Mouse (Mus musculus) forebrain, postnatal 0 days (tissue): ENCODE measurements at regions not wholly inside any gene's neighbourhood (a gene's known extent, or its start where the extent isn't known, plus 50 kb on each side); places are given as distances from the start of the nearest gene placed in this dataset.
A peak's percentile ranks its signal among the peaks of the same experiment; 100 is the strongest.

Source experiments
- ATAC-seq: fragments of 200-750 bp; cut with Nextera tagmentation; 2 replicates; pipeline ENCODE4 v1.8.0; 2017; ENCODE audit warnings: mild to moderate bottlenecking, moderate library complexity
- DNase-seq: peaks from one replicate; pipeline ENCODE4 v3.0.0-alpha.2; 2015
- H3K27ac ChIP-seq: fragments of 300-500 bp; sonication (generic); 2 replicates; pipeline ENCODE4 v1.5.1; 2014; ENCODE audit warnings: low read depth, mild to moderate bottlenecking, antibody characterized with exemption, low read length, moderate library complexity, mixed read lengths
- H3K27me3 ChIP-seq: fragments of 300-500 bp; sonication (generic); 2 replicates; pipeline ENCODE4 v1.6.1; 2014; ENCODE audit warnings: mild to moderate bottlenecking, low read length, mixed read lengths; ENCODE audit not compliant: insufficient read depth
- H3K36me3 ChIP-seq: fragments of 300-500 bp; sonication (generic); 2 replicates; pipeline ENCODE4 v1.6.1; 2014; ENCODE audit warnings: mild to moderate bottlenecking, moderate library complexity; ENCODE audit not compliant: insufficient read depth
- H3K4me1 ChIP-seq: fragments of 300-500 bp; sonication (generic); 2 replicates; pipeline ENCODE4 v1.6.1; 2014; ENCODE audit warnings: antibody characterized with exemption; ENCODE audit not compliant: insufficient read depth
- H3K4me2 ChIP-seq: fragments of 300-500 bp; sonication (generic); 2 replicates; pipeline ENCODE4 v1.6.1; 2014; ENCODE audit warnings: low read depth, mild to moderate bottlenecking, moderate library complexity
- H3K4me3 ChIP-seq: fragments of 300-500 bp; sonication (generic); 2 replicates; pipeline ENCODE4 v1.5.1; 2014; ENCODE audit warnings: low read depth, low read length, mixed read lengths
- H3K9ac ChIP-seq: fragments of 300-500 bp; sonication (generic); 2 replicates; pipeline ENCODE4 v1.6.1; 2014; ENCODE audit warnings: mild to moderate bottlenecking
- H3K9me3 ChIP-seq: fragments of 300-500 bp; sonication (generic); 2 replicates; pipeline ENCODE4 v1.6.1; 2016; ENCODE audit warnings: low read length
- CTCF ChIP-seq: sonication (generic); IDR thresholded peaks from 2 replicates; pipeline ENCODE4 v1.5.1; 2016; ENCODE audit warnings: antibody characterized with exemption, control low read depth, low read depth
- WGBS: fragments of 180-500 bp; shearing (Covaris S2); extraction: QIAGEN DNeasy Blood & Tissue Kit; methylation state at CpG from one replicate; pipeline ENCODE4 v1.1.7; 2014; 5-methylcytosine and 5-hydroxymethylcytosine counted together

GRCm38 (mm10) chr12:77997916-77998315 lies 196.1 kb upstream of the Gm6657 start:
- Histone ChIP-seq H3K9me3 (no peaks in the 10 kb centered on the region), H3K4me2 (no peak overlapping the region), H3K4me1 (0 out of 2 replicates have a peak, but pooled peaks cover 3% of the 10 kb centered on the region), H3K36me3 (no peaks in the 10 kb centered on the region), H3K27ac (no peak overlapping the region), H3K9ac (no peak overlapping the region), H3K4me3 (no peak overlapping the region), H3K27me3 (no peaks in the 10 kb centered on the region)
- DNase-seq (peak; percentile 13), ATAC-seq (no peak)
- no peak for TF ChIP-seq CTCF
- WGBS = 80% methylated on average over 1 of the region's 1 CpGs

GRCm38 (mm10) chr12:78000401-78000800 lies 193.6 kb upstream of the Gm6657 start:
- Histone ChIP-seq H3K4me2 (no peak overlapping the region), H3K9ac (no peak overlapping the region), H3K4me3 (no peak overlapping the region), H3K27me3 (no peaks in the 10 kb centered on the region), H3K4me1 (0 out of 2 replicates have a peak, but pooled peaks cover 3% of the 10 kb centered on the region), H3K27ac (no peak overlapping the region), H3K36me3 (no peaks in the 10 kb centered on the region), H3K9me3 (no peaks in the 10 kb centered on the region)
- DNase-seq = no peak
- no peak for TF ChIP-seq CTCF
- ATAC-seq = no peak
- 83% methylated on average over 3 of the region's 3 CpGs for WGBS

- H3K4me1 ChIP-seq = 0 out of 2 replicates have a peak, but pooled peaks cover 3% of the 10 kb centered on the region
Measured at GRCm38 (mm10) chr12:78001846-78002245, 192.2 kb upstream of the Gm6657 start.

GRCm38 (mm10) chr12:78033766-78034165 lies 160.3 kb upstream of the Gm6657 start:
- H3K9ac ChIP-seq = no peak overlapping the region
- no peaks in the 10 kb centered on the region for H3K36me3 ChIP-seq
- ATAC-seq = no peak
- no peaks in the 10 kb centered on the region for H3K27me3 ChIP-seq
- DNase-seq = no peak
- no peak overlapping the region for H3K27ac ChIP-seq
- no peaks in the 10 kb centered on the region for H3K4me1 ChIP-seq
- no peak overlapping the region for H3K4me3 ChIP-seq
- no peaks in the 10 kb centered on the region for H3K9me3 ChIP-seq
- no peak overlapping the region for H3K4me2 ChIP-seq
- TF ChIP-seq CTCF = no peak

More at GRCm38 (mm10) chr12:78001846-78002245, 192.2 kb upstream of the Gm6657 start:
- Histone ChIP-seq H3K4me3 (no peak overlapping the region), H3K9ac (no peak overlapping the region), H3K4me2 (no peak overlapping the region), H3K27me3 (no peaks in the 10 kb centered on the region), H3K36me3 (no peaks in the 10 kb centered on the region), H3K9me3 (no peaks in the 10 kb centered on the region), H3K27ac (no peak overlapping the region)
- 50% methylated on average over 9 of the region's 9 CpGs for WGBS
- TF ChIP-seq CTCF = no peak; the same call in 1 of the 2 replicates
- peak; percentile 91 for DNase-seq
- peak; percentile 97 for ATAC-seq

GRCm38 (mm10) chr12:78046582-78046981 lies 147.5 kb upstream of the Gm6657 start:
- TF ChIP-seq CTCF = peak; percentile 31; the same call in 1 of the 2 replicates

GRCm38 (mm10) chr12:78055956-78056355 lies 138.1 kb upstream of the Gm6657 start:
- DNase-seq (peak; percentile 70), ATAC-seq (peak; percentile 91)
- WGBS = 1% methylated on average over 9 of the region's 9 CpGs
- TF ChIP-seq CTCF = peak; percentile 83
- Histone ChIP-seq H3K4me3 (peak overlapping the region; percentile 14; the same call in 1 of the 2 replicates), H3K27ac (no peak overlapping the region), H3K36me3 (no peaks in the 10 kb centered on the region), H3K9me3 (no peaks in the 10 kb centered on the region), H3K9ac (no peak overlapping the region), H3K27me3 (no peaks in the 10 kb centered on the region), H3K4me2 (peak overlapping the region; percentile 52), H3K4me1 (peaks cover 3% of the 10 kb centered on the region; the same call in 1 of the 2 replicates)

More at GRCm38 (mm10) chr12:78046582-78046981, 147.5 kb upstream of the Gm6657 start:
- H3K9ac ChIP-seq = no peak overlapping the region
- no peak overlapping the region for H3K4me3 ChIP-seq
- 80% methylated on average over 4 of the region's 4 CpGs for WGBS
- DNase-seq (no peak), ATAC-seq (no peak)
- no peak overlapping the region for H3K27ac ChIP-seq
- H3K4me1 ChIP-seq = no peaks in the 10 kb centered on the region
- H3K36me3 ChIP-seq = no peaks in the 10 kb centered on the region
- no peaks in the 10 kb centered on the region for H3K27me3 ChIP-seq
- no peaks in the 10 kb centered on the region for H3K9me3 ChIP-seq
- no peak overlapping the region for H3K4me2 ChIP-seq

- Histone ChIP-seq H3K4me3 (no peak overlapping the region), H3K36me3 (no peaks in the 10 kb centered on the region), H3K4me2 (no peak overlapping the region), H3K9me3 (no peaks in the 10 kb centered on the region), H3K4me1 (peaks cover 3% of the 10 kb centered on the region; the same call in 1 of the 2 replicates), H3K27me3 (no peaks in the 10 kb centered on the region), H3K27ac (no peak overlapping the region), H3K9ac (no peak overlapping the region)
- DNase-seq = no peak
- no peak for ATAC-seq
- 88% methylated on average over 3 of the region's 3 CpGs for WGBS
- no peak for TF ChIP-seq CTCF
Measured at GRCm38 (mm10) chr12:78057166-78057565, 136.9 kb upstream of the Gm6657 start.
